In the genomic region with DNA sequence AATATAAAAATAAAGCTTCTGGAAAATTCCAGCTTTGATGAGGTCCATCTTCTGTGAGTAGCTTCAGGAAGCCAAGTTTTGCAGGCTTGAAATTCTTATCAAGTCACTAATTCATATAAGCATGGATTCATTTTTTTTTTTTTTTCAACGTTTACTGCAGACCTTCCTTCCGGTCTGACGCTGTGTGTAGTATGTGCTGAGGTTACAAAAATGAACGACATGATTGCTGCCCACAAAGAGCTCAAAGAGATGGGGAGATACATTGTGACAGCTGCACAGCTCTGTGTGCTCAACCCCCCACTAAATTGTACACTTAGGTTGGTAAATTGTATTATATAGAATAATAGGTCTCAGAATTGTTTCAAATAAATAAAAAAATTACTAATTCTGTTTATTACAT, we compare ENCODE assay signal across 10 mouse cellular contexts. TPM values are rescaled to one million over a fixed set of nuclear protein-coding genes. Genes with fewer than 3 reads are reported as not detected.
A peak's percentile ranks its signal among the peaks of the same experiment; 100 is the strongest.
DNase-seq lines count a peak whose midpoint lies in the region; ATAC-seq lines count a peak whose summit lies in the region.
"Had no signal": no experiment of that assay in that cellular context is flagged by ENCODE, and none has a peak within 500 bp of the region (broad histone marks: within the 10 kb centered on the region; RNA-seq: fewer than 3 reads in every experiment).

No protein-coding gene starts in this region.

- H3K9ac ChIP-seq in kidney, embryonic 15.5 days = no peak overlapping the region
- H3K9ac ChIP-seq in stomach, embryonic 16.5 days (ENCODE audit: low read length) = no peak overlapping the region
- no peak overlapping the region for H3K9ac ChIP-seq in forebrain, embryonic 14.5 days (ENCODE audit: low read length)

- ATAC-seq in kidney, embryonic 15.5 days (replicated peaks; ENCODE audit: low FRiP score) = no peak
- ATAC-seq in activated CD4-positive, CD25-positive, alpha-beta regulatory T cell, adult 4 months = peak; percentile 47
- ATAC-seq in stomach, embryonic 16.5 days (ENCODE audit: insufficient read depth, low FRiP score) = no peak
- ATAC-seq in forebrain, embryonic 14.5 days = no peak

- H3K9me3 ChIP-seq in kidney, embryonic 15.5 days (replicated peaks) = no peaks in the 10 kb centered on the region
- H3K9me3 ChIP-seq in stomach, embryonic 16.5 days (replicated peaks; ENCODE audit: control insufficient read depth, low read length) = no peaks in the 10 kb centered on the region
- H3K9me3 ChIP-seq in forebrain, embryonic 14.5 days (replicated peaks; ENCODE audit: control insufficient read depth, low read length) = no peaks in the 10 kb centered on the region
- H3K9me3 ChIP-seq: forebrain, embryonic 15.5 days; heart, embryonic 12.5 days; midbrain, embryonic 12.5 days had no signal

- peaks cover 4% of the 10 kb centered on the region; the same call in 1 of the 2 replicates for H3K36me3 ChIP-seq in kidney, embryonic 15.5 days
- H3K36me3 ChIP-seq in stomach, embryonic 16.5 days (ENCODE audit: control insufficient read depth, insufficient read depth, low read length) = no peaks in the 10 kb centered on the region
- no peaks in the 10 kb centered on the region for H3K36me3 ChIP-seq in forebrain, embryonic 14.5 days (ENCODE audit: control insufficient read depth, insufficient read depth, low read length)
- H3K36me3 ChIP-seq: forebrain, embryonic 15.5 days; heart, embryonic 12.5 days; midbrain, embryonic 12.5 days had no signal

- H3K4me2 ChIP-seq in kidney, embryonic 15.5 days = peak overlapping the region; percentile 74; the same call in 1 of the 2 replicates
- peak overlapping the region; percentile 69; the same call in 1 of the 2 replicates for H3K4me2 ChIP-seq in stomach, embryonic 16.5 days (ENCODE audit: low read depth, low read length)
- H3K4me2 ChIP-seq in forebrain, embryonic 14.5 days (ENCODE audit: low read length) = no peak overlapping the region

- DNase-seq in kidney, postnatal 25 days = no peak
- DNase-seq in CD4-positive, CD25-positive, alpha-beta regulatory T cell, adult 2 months (ENCODE audit: low read depth, low spot score) = peak; percentile 77
- no peak for DNase-seq in spleen, postnatal 4 days (ENCODE audit: low spot score in 2 of 2)
- no peak for DNase-seq in forebrain, embryonic 14.5 days (ENCODE audit: low spot score)

- no peak overlapping the region for H3K27ac ChIP-seq in kidney, embryonic 15.5 days
- no peak overlapping the region for H3K27ac ChIP-seq in stomach, embryonic 16.5 days (ENCODE audit: low read length)
- H3K27ac ChIP-seq in forebrain, embryonic 14.5 days (ENCODE audit: low read depth, low read length) = no peak overlapping the region

- no peaks in the 10 kb centered on the region for H3K27me3 ChIP-seq in kidney, embryonic 15.5 days
- no peaks in the 10 kb centered on the region for H3K27me3 ChIP-seq in stomach, embryonic 16.5 days (ENCODE audit: control insufficient read depth, insufficient read depth, low read length)
- H3K27me3 ChIP-seq in forebrain, embryonic 14.5 days (replicated peaks; ENCODE audit: control insufficient read depth, insufficient read depth, low read length) = no peaks in the 10 kb centered on the region
- H3K27me3 ChIP-seq: forebrain, embryonic 15.5 days; heart, embryonic 12.5 days; midbrain, embryonic 12.5 days had no signal

- 57% methylated on average over 4 of the region's 4 CpGs for WGBS in kidney, embryonic 15.5 days
- 36% methylated on average over 4 of the region's 4 CpGs for WGBS in stomach, embryonic 16.5 days
- 77% methylated on average over 4 of the region's 4 CpGs for WGBS in forebrain, embryonic 14.5 days

- no peak overlapping the region for H3K4me3 ChIP-seq in kidney, embryonic 15.5 days (replicated peaks)
- no peak overlapping the region for H3K4me3 ChIP-seq in stomach, embryonic 16.5 days (replicated peaks; ENCODE audit: low read length)
- no peak overlapping the region for H3K4me3 ChIP-seq in forebrain, embryonic 14.5 days (ENCODE audit: low read depth, low read length)

- peaks cover 38% of the 10 kb centered on the region for H3K4me1 ChIP-seq in kidney, embryonic 15.5 days
- H3K4me1 ChIP-seq in stomach, embryonic 16.5 days (ENCODE audit: control insufficient read depth, insufficient read depth, low read length) = peaks cover 12% of the 10 kb centered on the region
- peaks cover 10% of the 10 kb centered on the region for H3K4me1 ChIP-seq in forebrain, embryonic 14.5 days (ENCODE audit: control insufficient read depth, insufficient read depth, low read length)

RNA-seq across cellular contexts. Expression of a gene that starts 0.8 kb away (rescaled TPM):
- 24.0 and 26.2 TPM in 2 replicates for polyA plus RNA-seq in kidney, embryonic 15.5 days (2015; fragmentation: Nextera tagmentation; extraction: Ambion mirVana)
- polyA plus RNA-seq in activated CD4-positive, CD25-positive, alpha-beta regulatory T cell, adult 4 months (2017; shearing (Covaris generic)) = 10 to 100 TPM; 17.4 to 20.5 TPM
- polyA plus RNA-seq in stomach, embryonic 16.5 days (2015; fragmentation: Nextera tagmentation; extraction: Ambion mirVana) = 19.2 and 23.2 TPM in 2 replicates
- 16.8 TPM in 2 replicates for polyA plus RNA-seq in forebrain, embryonic 14.5 days (2014; fragmentation: Nextera tagmentation; extraction: Ambion mirVana)

RNA-seq across cellular contexts. Expression of a gene that starts 44.6 kb away (rescaled TPM):
- 21.4 and 27.6 TPM in 2 replicates for polyA plus RNA-seq in kidney, embryonic 15.5 days (2015; fragmentation: Nextera tagmentation; extraction: Ambion mirVana)
- polyA plus RNA-seq in activated CD4-positive, CD25-positive, alpha-beta regulatory T cell, adult 4 months (2017; shearing (Covaris generic)) = 10 to 100 TPM; 77.2 to 84.4 TPM
- 13.9 and 16.1 TPM in 2 replicates for polyA plus RNA-seq in stomach, embryonic 16.5 days (2015; fragmentation: Nextera tagmentation; extraction: Ambion mirVana)
- 11.5 and 15.3 TPM in 2 replicates for polyA plus RNA-seq in forebrain, embryonic 14.5 days (2014; fragmentation: Nextera tagmentation; extraction: Ambion mirVana)
